Mouse (Mus musculus) splenic B cell, adult 2 months (primary cell): ENCODE measurements around the gene Ubl7.
"Not testable (repeated sequence)": the region's sequence is repeated elsewhere in the genome, so short reads cannot be mapped to it uniquely, and the experiment has no call there.

Experiments
- DNase-seq: peaks from one replicate; pipeline ENCODE4 v3.0.0-alpha.2; 2011; ENCODE audit warnings: low read depth, low spot score
- H3K27me3 ChIP-seq: 2 replicates; pipeline ENCODE4 v1.6.1; 2012; ENCODE audit warnings: mild to moderate bottlenecking, low read length, moderate library complexity, mixed read lengths; ENCODE audit not compliant: control insufficient read depth, poor library complexity, insufficient read depth, severe bottlenecking
- H3K36me3 ChIP-seq: 2 replicates; pipeline ENCODE4 v1.6.1; 2012; ENCODE audit warnings: mild to moderate bottlenecking, low read length, moderate library complexity, mixed read lengths; ENCODE audit not compliant: control insufficient read depth, poor library complexity, insufficient read depth, severe bottlenecking

Gene Ubl7

GRCm38 (mm10) chr9:57910254-57911160 lies at the start of gene Ubl7:
Gene Ubl7 (plus strand): TSS chr9:57910979.
- DNase-seq, result peak; percentile 91
- Histone ChIP-seq H3K36me3 (0 out of 2 replicates have a peak, but pooled peaks cover 2% of the 10 kb centered on the region), H3K27me3 (no peaks in the 10 kb centered on the region)

DNA sequence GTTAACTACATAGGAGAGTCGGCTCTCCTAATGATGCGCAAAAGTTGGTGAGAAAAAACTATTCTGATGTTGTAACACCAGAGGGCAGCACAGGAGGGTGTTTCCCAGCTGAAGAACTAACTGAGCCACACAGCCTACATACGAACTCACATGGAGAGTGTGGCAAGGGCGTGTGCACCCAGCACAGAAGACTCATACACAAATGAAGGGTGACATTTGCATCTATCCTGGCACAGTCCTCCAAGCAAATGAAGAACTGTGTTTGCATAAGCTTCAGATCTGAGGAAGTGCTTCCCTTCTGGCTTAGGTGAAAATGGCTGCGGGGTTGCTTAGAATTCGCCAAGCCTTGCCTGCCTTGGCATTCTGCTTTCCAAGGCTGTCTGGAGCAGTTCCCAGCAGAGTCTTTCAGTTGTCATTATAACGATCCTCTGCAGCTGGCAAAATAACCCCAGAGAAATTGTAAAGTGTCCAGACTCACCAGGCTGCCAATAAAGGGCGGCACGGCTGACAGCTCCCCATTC lies 48.8 kb upstream of the Ubl7 start:
- no peaks in the 10 kb centered on the region for H3K27me3 ChIP-seq
- no peaks in the 10 kb centered on the region for H3K36me3 ChIP-seq
- DNase-seq, result peak; percentile 88

GRCm38 (mm10) chr9:57864336-57864735 lies 46.4 kb upstream of the Ubl7 start:
- DNase-seq, result no peak
- no peaks in the 10 kb centered on the region for H3K27me3 ChIP-seq
- no peaks in the 10 kb centered on the region for H3K36me3 ChIP-seq

DNA sequence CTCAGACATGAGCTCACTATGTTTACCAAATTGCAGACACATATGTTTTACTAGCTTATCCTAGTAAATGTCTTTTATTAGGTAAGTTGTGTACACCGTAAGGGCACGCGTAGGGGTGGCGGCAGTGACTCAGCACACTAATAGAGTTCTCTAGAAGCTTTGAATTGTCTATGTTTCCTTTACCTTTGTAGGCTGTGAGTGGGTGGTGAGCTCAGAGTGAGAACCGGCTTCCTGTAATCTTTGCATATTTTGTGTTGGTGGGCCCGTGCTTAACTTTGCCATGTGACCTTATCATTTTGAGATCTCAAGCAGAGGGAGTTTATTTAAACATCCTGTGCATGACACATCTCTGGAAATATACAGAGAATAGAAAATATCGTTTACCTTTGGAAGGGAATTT lies 44.2 kb upstream of the Ubl7 start:
- Histone ChIP-seq H3K27me3 (no peaks in the 10 kb centered on the region), H3K36me3 (no peaks in the 10 kb centered on the region)
- peak; percentile 22 for DNase-seq

- no peak for DNase-seq
- no peaks in the 10 kb centered on the region for H3K27me3 ChIP-seq
- no peaks in the 10 kb centered on the region for H3K36me3 ChIP-seq
Measured at GRCm38 (mm10) chr9:57867236-57867635, 43.5 kb upstream of the Ubl7 start.

GRCm38 (mm10) chr9:57867880-57868279 lies 42.9 kb upstream of the Ubl7 start:
- Histone ChIP-seq H3K27me3 (no peaks in the 10 kb centered on the region), H3K36me3 (no peaks in the 10 kb centered on the region)

GRCm38 (mm10) chr9:57868767-57869166 lies 42.0 kb upstream of the Ubl7 start:
- no peak for DNase-seq
- no peaks in the 10 kb centered on the region for H3K36me3 ChIP-seq
- H3K27me3 ChIP-seq, result no peaks in the 10 kb centered on the region

More at GRCm38 (mm10) chr9:57867880-57868279, 42.9 kb upstream of the Ubl7 start:
- DNase-seq, result no peak

- no peak for DNase-seq
Measured at GRCm38 (mm10) chr9:57870273-57870816, 40.4 kb upstream of the Ubl7 start.

GRCm38 (mm10) chr9:57874134-57874533 lies 36.6 kb upstream of the Ubl7 start:
- Histone ChIP-seq H3K36me3 (no peaks in the 10 kb centered on the region), H3K27me3 (no peaks in the 10 kb centered on the region)
- no peak for DNase-seq

More at GRCm38 (mm10) chr9:57870273-57870816, 40.4 kb upstream of the Ubl7 start:
- Histone ChIP-seq H3K27me3 (no peaks in the 10 kb centered on the region), H3K36me3 (no peaks in the 10 kb centered on the region)

GRCm38 (mm10) chr9:57874994-57875393 lies 35.8 kb upstream of the Ubl7 start:
- Histone ChIP-seq H3K36me3 (no peaks in the 10 kb centered on the region), H3K27me3 (no peaks in the 10 kb centered on the region)
- DNase-seq, result no peak

- H3K36me3 ChIP-seq, result no peaks in the 10 kb centered on the region
- DNase-seq, result no peak
- no peaks in the 10 kb centered on the region for H3K27me3 ChIP-seq
Measured at GRCm38 (mm10) chr9:57879213-57879612, 31.6 kb upstream of the Ubl7 start.

GRCm38 (mm10) chr9:57880278-57880677 lies 30.5 kb upstream of the Ubl7 start:
- H3K36me3 ChIP-seq, result no peaks in the 10 kb centered on the region
- peak; percentile 15 for DNase-seq
- no peaks in the 10 kb centered on the region for H3K27me3 ChIP-seq

GRCm38 (mm10) chr9:57881781-57882180 lies 29.0 kb upstream of the Ubl7 start:
- DNase-seq, H3K27me3 ChIP-seq, H3K36me3 ChIP-seq: not testable (repeated sequence)

DNA sequence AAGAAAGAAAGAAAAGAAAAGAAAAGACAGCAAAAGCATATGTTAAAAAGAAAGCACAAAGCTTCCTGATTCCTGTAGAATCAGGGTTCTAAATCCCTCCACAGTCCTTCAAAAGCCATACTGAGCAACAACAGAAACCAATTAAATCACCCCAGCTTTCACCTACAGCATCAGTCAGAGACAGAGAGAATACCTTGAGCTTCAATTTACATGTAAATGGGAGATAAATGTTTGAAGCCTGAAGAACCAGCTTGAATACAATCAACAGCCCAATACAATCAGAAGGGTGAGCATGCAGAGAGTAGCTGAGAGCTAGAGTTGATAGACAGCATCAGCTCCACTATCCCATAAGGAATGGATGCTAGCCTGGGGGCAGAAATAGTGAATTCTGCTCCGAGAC lies 27.4 kb upstream of the Ubl7 start:
- H3K27me3 ChIP-seq, result no peaks in the 10 kb centered on the region
- H3K36me3 ChIP-seq, result no peaks in the 10 kb centered on the region
- DNase-seq, result no peak

GRCm38 (mm10) chr9:57888119-57888518 lies 22.7 kb upstream of the Ubl7 start:
- peak; percentile 81 for DNase-seq
- Histone ChIP-seq H3K36me3 (no peaks in the 10 kb centered on the region), H3K27me3 (no peaks in the 10 kb centered on the region)
